Mouse (Mus musculus) effector memory CD4-positive, alpha-beta T cell, adult 7 months (primary cell): ENCODE data around the gene Zfp950. TPM values are rescaled to one million over a fixed set of nuclear protein-coding genes. Genes with fewer than 3 reads are reported as not detected.

Experiments used
- polyA plus RNA-seq: library from polyadenylated mRNA; unstranded; fragments of 100-300 nt; shearing (Covaris generic); gene quantifications from one replicate; pipeline ENCODE4 v1.2.1, GENCODE M21; 2017

Gene Zfp950
- polyA plus RNA-seq = 25.4 TPM

GRCm38 (mm10) chr19:61140342-61141206 is at the start of gene Zfp950:
Gene Zfp950 (minus strand): TSS chr19:61140840.

DNA sequence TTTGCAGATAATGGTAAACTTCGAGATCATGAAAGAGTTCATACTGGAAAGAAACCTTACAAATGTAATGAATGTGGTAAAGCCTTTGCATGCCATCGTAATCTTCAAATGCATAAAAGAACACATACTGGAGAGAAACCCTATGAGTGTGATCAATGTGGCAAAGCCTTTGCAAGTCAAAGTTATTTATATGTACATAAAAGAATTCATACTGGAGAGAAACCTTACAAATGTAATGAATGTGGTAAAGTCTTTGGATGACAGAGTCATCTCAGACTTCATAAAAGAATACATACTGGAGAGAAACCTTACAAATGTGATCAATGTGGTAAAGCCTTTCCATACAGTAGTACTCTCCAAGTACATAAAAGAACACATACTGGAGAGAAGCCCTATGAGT is 43.0 kb upstream of the Zfp950 start, which contains the start of gene Gm6020:
Gene Gm6020, plus strand, starts transcription at position 301 of the 400 bp plus-strand sequence.

DNA sequence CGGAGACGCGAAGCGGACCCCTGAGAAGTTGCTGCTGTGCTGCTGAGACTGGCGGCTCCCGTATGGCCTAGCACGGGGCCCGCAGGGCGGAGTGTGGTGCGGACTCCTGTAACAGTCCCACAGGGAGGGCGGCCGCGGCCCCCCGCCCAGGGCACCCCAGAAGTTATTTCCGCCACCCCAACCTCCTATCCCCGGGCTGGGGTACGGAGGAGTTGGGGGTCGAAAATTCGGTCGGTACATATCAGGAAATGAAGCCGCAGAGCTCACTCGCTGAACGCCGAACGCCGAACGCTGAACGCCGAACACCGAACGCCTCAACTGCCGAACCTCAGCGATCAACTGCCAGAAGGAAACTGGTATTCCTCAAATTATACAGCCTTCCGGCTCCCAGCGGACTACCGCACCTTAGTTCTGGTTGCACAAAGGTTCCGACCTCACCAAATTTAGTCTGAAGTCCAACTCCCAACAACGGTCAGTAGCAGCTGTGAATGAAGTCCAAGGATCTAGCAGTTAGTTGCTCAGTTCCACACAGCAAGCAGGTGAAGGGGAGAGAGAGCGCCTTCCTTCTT is 35.2 kb upstream of the Zfp950 start, which contains the start of gene Gm7102:
Gene Gm7102, minus strand, starts transcription at position 554 of the 569 bp plus-strand sequence.

Other genes starting within 250 kb of the Zfp950 start
- gene Gm7102, start 35.5 kb upstream of the Zfp950 start, polyA plus RNA-seq = not detected
- gene Gm6020, start 43.0 kb upstream of the Zfp950 start, polyA plus RNA-seq = not detected
- 15.2 TPM for gene Csf2ra, start 87.6 kb upstream of the Zfp950 start, polyA plus RNA-seq
- not detected for gene Gm21060, start 156.2 kb upstream of the Zfp950 start, polyA plus RNA-seq